Mouse (Mus musculus): ENCODE measurements around the gene Cobll1.

GRCm38 (mm10) chr2:65072205-65072604 is 167.0 kb downstream of the Cobll1 start:
- TF ChIP-seq CTCF (IDR thresholded peaks at IDR 0.05; ENCODE audit: borderline replicate concordance, extremely low read depth, insufficient read depth, insufficient read length), result no peak
- no peak for TF ChIP-seq POLR2A (IDR thresholded peaks at IDR 0.05; ENCODE audit: borderline replicate concordance, extremely low read depth, insufficient read depth, insufficient read length, poor library complexity, severe bottlenecking)
